Mouse (Mus musculus): ENCODE data around the gene Csrnp2.
A peak's percentile ranks its signal among the peaks of the same experiment; 100 is the strongest.

Csrnp2 gene

GRCm38 (mm10) chr15:100429959-100430565, 65.2 kb downstream of the Csrnp2 start:
- DNase-seq = peak; percentile 38

All from cerebellum, adult 8-10 months (tissue).